Mouse (Mus musculus) frontal cortex, postnatal 10 days (tissue): ENCODE data around the gene Ehbp1l1.
"Not testable (repeated sequence)": the region's sequence is repeated elsewhere in the genome, so short reads cannot be mapped to it uniquely, and the experiment has no call there.

ENCODE experiments used
- DNase-seq, 2 experiments: peaks; one replicate each; pipeline ENCODE4 v3.0.0; 2022; ENCODE audit warnings: low spot score in 2 of 2, mixed read lengths in 1 of 2

Ehbp1l1 gene

GRCm38 (mm10) chr19:5710068-5710467, 16.0 kb downstream of the Ehbp1l1 start:
- DNase-seq = no peak

- no peak for DNase-seq
Observed at GRCm38 (mm10) chr19:5704801-5705571, 21.1 kb downstream of the Ehbp1l1 start.

- no peak for DNase-seq
Observed at GRCm38 (mm10) chr19:5704163-5704800, 21.8 kb downstream of the Ehbp1l1 start, which contains the start of gene Kcnk7. Gene Kcnk7, plus strand, starts transcription at chr19:5704367.

GRCm38 (mm10) chr19:5695849-5696462, 30.2 kb downstream of the Ehbp1l1 start:
- no peak for DNase-seq

- no peak for DNase-seq
Observed at GRCm38 (mm10) chr19:5693801-5694200, 32.3 kb downstream of the Ehbp1l1 start.

GRCm38 (mm10) chr19:5692913-5693396, 33.2 kb downstream of the Ehbp1l1 start:
- no peak for DNase-seq

GRCm38 (mm10) chr19:5692086-5692912, 33.8 kb downstream of the Ehbp1l1 start:
- DNase-seq = no peak

GRCm38 (mm10) chr19:5691601-5692000, 34.5 kb downstream of the Ehbp1l1 start:
- no peak for DNase-seq

- DNase-seq = no peak
Observed at GRCm38 (mm10) chr19:5690343-5690735, 35.8 kb downstream of the Ehbp1l1 start.

- peak; percentile 74 to 79 for DNase-seq
Observed at GRCm38 (mm10) chr19:5689565-5690342, 36.4 kb downstream of the Ehbp1l1 start.

- DNase-seq = no peak
Observed at GRCm38 (mm10) chr19:5689088-5689428, 37.1 kb downstream of the Ehbp1l1 start.

- DNase-seq = peak; percentile 97 to 98
Observed at GRCm38 (mm10) chr19:5688200-5689087, 37.7 kb downstream of the Ehbp1l1 start, which contains the start of the genes Map3k11 and Pcnx3. Gene Map3k11, plus strand, starts transcription at chr19:5688742. Gene Pcnx3, minus strand, starts transcription at chr19:5688908.

- no peak for DNase-seq
Observed at GRCm38 (mm10) chr19:5687738-5688137, 38.4 kb downstream of the Ehbp1l1 start.

- not testable (repeated sequence) for DNase-seq
Observed at GRCm38 (mm10) chr19:5686954-5687353, 39.2 kb downstream of the Ehbp1l1 start.

- DNase-seq = no peak
Observed at GRCm38 (mm10) chr19:5686437-5686836, 39.7 kb downstream of the Ehbp1l1 start.

- no peak for DNase-seq
Observed at GRCm38 (mm10) chr19:5685861-5686260, 40.3 kb downstream of the Ehbp1l1 start.

GRCm38 (mm10) chr19:5685431-5685830, 40.7 kb downstream of the Ehbp1l1 start:
- DNase-seq = no peak

GRCm38 (mm10) chr19:5684985-5685384, 41.1 kb downstream of the Ehbp1l1 start:
- no peak for DNase-seq

GRCm38 (mm10) chr19:5684236-5684635, 41.9 kb downstream of the Ehbp1l1 start:
- DNase-seq = no peak

- DNase-seq = no peak
Observed at GRCm38 (mm10) chr19:5680432-5680831, 45.7 kb downstream of the Ehbp1l1 start.
